Mouse (Mus musculus) left cerebral cortex, adult 11 months (tissue): Measurements from ENCODE around the gene Nfkbil1.
A peak's percentile ranks its signal among the peaks of the same experiment; 100 is the strongest.
"Not testable (repeated sequence)": the region's sequence is repeated elsewhere in the genome, so short reads cannot be mapped to it uniquely, and the experiment has no call there.

Experiments
- DNase-seq: peaks from one replicate; pipeline ENCODE4 v3.0.0; 2022; ENCODE audit warnings: low spot score

The Nfkbil1 gene

DNA sequence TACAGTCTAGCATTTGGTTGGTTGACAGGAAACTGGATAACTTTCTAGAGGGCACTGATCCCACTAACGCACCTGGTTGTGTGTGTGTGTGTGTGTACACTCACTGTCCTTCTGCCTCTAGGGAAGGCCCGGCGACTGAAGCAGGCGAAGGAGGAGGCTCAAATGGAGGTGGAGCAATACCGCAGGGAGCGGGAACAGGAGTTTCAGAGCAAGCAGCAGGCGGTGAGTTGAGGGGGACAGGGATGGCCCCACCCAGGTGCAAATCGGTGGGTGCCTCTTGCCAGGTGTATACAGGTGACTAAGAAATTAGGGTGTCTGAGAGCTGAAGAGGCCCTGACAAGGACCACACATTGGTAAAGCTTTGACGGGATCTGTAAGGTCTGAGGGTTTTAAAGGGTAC, 1.4 kb upstream of the Nfkbil1 start:
- DNase-seq: no peak

DNA sequence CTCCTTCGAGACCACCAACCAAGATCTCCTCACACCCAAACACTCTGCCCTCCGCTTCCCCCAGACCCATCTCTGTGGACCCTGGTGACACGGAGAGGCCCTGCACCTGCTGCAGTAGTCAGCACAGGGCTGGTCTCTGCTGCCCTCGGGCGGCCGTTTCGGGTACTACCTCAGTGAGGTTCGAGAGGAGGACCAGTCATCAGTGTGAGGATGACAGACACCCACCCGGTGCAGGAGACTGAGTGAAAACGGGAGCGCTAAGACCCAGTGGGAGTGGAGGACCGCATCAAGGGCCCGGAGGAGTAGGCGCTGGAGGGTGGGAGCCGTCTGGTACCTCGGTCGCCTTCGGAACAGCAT, 776 bp upstream of the Nfkbil1 start:
- DNase-seq: peak; percentile 93

DNA sequence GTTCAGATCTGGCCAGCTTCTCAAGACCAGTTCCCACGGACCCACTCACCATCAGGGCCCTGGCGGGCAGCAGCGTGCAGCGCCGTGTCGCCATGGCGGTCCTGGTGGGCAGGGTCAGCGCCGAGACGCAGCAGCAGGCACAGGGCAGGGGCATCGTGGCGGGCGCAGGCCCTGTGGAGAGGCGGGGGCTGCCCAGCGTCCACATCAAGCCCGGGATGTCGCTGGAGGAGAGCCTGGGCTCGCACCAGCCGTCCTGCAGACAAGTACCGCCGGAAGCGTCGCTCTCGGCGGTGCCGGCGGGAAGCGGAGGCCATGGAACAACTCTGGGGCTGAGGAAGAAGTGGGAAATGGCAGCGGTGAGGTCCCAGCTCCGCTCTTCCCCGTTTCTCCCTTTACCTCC, 689 bp downstream of the Nfkbil1 start:
- no peak for DNase-seq

DNA sequence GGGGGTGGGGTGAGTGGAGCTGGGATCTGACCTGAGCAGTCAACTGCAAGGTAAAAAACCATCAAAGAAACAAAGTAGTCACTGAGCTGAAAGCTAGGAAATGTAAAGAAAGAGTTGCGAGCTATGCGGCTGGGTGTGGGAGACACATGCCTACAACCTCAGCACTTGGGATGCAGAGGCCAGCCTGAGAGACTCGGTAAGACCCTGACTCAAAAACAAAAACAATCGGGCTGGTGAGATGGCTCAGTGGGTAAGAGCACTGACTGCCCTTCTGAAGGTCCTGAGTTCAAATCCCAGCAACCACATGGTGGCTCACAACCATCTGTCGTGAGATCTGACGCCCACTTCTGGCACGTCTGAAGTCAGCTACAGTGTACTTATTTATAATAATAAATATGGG, 1.5 kb downstream of the Nfkbil1 start:
- not testable (repeated sequence) for DNase-seq

DNA sequence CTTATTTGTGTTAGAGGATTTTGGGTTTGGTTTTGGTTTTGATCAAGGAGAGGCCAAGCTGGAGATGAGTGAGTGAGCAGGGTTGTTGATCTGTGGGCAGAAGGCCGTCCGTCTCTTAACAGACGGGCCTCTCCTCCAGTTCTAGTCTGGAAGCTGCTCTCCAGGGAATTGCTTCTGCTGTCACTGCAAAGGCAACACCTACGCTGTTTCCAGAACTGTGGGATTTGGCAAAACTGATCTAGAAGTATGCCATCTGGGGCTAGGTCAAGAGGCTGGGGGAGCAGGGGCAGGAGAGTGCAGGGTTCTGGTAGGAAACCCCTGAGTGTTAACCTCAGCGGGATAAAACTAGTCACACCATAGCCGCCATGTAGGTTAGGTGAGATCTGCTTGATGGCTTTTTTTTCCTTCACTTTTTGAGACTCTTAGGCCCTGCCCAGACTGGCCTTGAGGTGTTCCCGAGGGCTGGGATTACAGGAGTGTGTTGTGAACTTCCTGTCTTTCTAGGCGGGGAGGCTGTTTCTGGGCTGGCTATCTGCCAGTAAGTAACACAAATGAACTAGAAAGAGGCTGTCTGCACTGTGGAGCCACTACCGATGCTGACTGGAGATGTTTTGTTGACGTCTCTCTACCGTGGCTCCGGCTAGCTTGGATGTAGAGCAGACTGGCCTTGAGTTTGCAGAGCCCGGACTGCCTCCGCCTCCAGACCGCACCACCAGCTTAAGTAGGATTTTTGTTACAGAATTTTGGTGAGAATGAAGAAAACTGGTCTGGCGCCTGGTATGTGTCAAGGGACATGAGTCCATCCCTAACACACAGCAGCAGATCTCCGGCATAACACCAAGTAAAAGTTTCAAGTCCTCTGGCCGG, 2.2 kb downstream of the Nfkbil1 start, which contains the start of gene Atp6v1g2:
TSS of gene Atp6v1g2 (plus strand) at position 547 of the 867 bp plus-strand sequence.
- DNase-seq: no peak

DNA sequence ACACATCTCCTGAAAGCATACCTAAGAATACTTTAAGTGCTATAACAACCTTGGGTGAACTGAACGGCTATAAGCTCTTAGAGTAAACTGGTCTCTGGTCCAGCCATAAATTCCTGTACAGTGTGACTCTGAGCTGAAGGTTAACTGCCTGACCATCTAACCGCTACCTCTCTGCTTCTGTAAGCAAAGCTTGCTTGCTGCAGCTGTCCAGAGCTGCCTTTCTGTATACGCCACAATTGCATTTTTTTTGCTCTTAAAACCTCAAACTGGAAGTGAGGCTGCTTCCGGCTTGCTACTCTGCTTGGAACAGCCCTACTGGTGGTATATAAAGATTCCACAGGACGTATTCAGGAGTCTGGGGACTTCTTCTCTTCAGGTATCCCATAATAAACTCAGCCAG, 2.9 kb downstream of the Nfkbil1 start:
- no peak for DNase-seq

DNA sequence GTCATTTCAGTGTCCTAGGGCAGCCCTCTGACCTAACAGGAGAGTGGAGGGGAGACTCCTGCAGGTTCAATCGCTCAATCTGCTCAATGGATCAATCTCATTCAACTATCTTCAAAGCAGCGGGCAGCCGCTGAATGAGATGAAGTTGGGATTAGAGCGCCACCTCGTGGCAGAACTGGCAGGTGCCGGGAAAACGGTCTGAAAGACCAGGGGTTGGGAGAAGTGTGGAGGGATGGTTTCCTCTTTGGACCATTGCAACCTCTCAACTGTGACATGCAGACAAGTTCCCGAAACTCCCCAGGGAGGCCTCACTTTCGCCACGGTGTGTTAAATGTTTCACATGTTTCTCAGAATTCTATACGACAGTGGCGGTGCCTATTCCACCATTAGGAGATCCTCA, 3.5 kb downstream of the Nfkbil1 start:
- no peak for DNase-seq

DNA sequence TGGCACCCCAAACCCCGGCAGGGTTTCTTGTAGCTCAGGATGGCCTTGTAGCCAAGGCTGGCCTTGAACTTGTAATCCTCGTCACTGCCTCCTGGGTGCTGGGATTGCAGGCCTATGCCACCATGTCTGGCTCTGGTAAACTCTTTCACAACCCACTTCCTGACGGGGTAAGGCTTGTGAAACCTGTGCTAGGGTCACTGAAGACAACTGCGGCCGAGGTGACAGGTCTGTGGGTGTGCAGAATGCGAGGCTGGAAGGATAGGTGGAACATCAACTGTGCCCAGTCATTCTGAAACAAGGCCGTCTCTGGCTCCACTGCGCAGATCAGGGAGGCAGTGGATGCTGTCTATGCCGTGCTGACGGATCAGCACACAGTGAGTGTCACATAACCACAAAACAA, 4.6 kb downstream of the Nfkbil1 start:
- DNase-seq: no peak

DNA sequence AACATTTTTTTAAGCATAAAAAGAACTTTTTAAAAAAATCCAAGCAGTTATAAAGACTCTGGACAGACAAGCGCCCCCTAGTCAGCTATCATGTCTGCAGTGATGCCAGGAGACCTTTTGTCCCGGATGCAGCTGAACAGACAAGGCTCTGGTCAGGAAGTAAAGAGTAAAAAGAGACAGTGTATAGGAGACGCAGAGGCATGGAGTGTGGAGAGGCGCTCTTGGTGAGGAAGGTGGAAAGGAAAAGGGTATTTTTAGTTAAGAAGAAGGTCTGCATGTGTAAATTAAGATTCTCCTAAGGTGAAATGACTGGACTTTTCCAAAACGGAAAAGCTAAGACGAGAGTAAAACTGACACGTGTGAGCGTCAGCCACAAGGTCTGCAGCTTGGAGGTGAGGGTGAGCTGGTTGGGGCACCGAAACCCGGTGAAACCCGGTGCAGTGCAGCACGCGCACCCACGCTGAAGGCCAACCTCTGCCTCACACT, 9.0 kb downstream of the Nfkbil1 start:
- DNase-seq: no peak

DNA sequence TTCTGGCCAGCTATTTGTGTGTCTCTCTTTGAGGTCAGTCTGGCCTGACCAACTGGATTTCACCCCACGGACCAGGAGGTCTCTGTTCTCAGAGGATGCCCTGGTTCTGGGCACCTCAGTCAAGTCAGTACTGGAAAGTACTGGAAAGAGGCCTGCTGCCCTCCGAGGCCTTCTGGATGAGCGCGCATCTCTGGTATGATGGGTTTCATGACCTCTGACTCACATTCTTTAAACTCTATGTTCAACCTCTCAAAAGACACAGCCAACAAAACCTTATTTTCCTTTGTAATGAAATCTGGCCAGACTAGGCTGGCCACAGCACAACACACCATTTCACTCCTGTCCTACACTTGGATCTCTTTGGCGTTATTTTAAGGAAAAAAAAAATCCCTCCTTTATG, 10.1 kb downstream of the Nfkbil1 start:
- no peak for DNase-seq

DNA sequence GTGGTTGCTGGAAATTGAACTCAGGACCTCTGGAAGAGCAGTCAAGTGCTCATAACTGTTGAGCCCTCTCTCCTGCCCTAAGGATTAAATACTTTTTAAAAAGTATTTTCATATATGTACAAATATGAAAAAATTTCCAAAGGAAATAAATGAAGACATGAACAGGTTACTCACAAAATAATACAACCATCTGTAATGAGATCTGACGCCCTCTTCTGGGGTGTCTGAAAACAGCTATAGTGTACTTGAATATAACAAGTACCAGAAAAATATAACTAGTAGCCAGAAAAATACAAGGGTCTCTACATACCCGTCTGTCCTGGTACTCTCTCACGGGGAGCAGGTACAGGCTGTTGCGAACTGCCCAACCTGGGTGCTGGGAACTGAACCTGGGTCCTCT, 11.0 kb downstream of the Nfkbil1 start:
- no peak for DNase-seq

DNA sequence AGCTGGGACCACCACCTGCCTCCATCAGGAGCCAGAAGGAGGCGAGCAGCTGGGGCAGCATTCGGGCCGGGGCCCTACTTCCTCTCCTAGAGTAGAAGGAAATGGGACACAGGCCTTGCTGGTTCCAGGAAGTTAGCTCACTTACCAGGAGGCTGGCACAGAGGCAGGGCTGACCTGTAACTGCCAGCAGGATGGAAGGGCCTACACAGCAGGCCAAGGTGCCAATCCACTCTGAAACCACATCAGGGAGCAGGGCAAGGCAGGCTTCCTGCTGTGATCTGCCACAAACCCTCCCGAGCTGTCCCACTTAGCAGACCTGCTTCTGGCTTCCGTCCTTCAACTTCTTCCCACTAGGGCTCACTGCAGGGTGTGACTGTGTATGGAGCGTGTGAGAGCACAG, 13.3 kb downstream of the Nfkbil1 start:
- DNase-seq: no peak

DNA sequence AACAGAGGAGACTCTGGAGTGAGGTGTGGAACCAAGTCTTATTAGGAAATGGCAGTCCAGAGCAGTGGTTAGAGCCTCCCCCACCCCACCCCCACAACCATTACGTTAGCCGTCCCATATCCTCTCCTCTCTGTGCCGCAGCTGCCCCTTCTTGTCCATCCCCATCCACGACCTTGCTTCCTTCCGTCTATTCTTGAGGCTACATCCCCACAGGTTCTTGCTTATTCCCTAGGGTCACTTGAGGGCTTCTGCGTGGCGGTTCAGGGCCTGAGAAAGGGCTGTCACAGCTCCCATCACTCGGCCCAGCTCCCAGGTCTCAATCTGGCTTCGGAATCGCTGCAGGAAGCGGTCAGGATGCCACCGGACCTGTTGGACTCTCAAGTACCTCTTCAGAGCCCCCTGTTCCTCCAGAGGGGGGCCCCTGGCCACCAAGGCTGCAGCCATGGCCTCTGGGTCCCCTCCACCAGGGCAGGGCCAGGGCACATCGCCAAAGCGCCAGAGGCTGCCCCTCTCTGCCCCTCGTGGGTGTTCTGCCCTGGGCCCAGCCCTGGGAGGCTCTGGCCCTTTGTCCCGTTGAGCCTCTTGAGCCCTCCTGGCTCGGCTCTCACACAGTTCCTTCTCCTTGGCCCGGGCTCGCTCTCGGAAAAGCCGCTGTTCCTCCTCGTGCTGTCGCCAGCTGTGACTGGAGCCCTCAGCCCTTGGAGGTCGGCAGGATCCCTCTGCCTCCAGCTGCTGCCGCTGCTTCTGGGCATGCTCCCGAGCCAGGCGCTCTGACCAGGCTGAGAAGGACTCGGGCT, 15.2 kb downstream of the Nfkbil1 start, which contains the start of gene Gm16181:
TSS of gene Gm16181 (plus strand) at position 679 of the 797 bp plus-strand sequence.
- no peak for DNase-seq

DNA sequence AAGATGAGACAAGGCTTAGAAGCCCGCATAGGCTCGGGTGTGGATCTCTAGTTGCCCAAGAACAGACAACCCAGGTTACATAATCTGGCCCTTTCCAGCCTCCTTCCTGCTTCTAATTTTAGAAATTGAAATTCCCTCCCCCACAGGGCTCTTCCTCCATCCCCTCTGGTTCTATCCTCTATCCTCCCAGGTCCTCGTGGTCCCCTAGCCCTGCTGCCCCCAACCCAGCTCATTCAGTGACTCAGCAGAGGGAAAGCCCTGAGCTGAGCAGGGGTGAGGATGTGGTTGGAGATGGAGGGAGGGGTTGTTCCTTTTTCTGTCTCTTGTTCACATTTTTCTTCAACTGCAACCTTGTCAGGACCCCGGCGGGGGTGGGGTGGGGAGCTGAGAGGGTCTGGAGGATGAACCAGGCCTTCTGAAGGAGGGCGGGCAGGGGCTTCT, 16.0 kb downstream of the Nfkbil1 start:
- DNase-seq: no peak

DNA sequence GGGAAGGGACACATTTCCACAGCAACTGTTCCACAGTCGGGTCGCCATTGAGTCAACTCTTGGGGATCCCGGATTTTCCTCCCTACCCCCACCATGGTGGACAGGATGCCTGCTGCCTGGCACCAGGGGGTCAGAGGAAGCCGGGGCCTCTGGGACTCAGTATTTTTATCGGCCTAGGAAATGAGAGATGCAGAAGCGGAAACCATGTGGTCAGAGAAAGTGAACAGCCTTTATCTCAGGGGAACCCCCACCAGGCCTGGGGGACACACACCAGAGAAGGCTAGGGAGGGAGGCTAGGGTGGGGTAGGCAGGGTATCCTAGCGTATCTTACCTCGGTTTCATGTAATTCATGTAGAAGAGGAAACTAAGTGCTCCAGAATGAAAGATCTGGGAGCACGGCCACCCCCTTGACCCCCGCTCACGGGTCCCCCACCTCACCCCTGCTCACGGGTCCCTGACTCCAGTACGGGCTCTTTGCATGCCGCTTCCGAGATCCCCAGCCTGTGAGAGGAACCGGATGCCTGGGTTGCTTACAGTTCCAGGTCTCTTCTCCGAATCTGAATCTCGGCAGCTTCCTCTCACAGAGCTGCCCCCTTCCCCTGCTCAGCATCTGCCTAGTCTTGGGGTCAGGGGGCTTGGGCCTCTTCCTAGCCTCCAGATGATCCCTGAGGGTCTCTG, 16.9 kb downstream of the Nfkbil1 start:
- no peak for DNase-seq

DNA sequence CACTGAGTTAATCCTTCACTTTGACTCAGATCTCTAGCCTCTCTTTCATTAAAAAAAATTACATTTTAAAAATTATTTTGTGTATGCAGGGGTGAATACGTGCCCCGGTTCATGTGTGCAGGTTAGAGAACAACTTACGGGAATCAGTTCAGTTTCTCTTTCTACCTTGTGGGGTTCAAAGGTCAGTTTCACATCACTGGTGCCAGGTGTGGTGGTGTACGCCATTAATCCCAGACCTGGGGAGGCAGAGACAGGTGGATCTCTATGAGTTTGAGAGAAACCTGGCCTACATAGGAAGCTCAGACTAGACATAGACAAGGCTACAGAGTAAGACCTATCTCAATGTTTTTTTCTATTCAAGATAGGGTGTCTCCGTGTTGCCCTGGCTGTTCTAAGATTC, 22.5 kb downstream of the Nfkbil1 start:
- DNase-seq: no peak

DNA sequence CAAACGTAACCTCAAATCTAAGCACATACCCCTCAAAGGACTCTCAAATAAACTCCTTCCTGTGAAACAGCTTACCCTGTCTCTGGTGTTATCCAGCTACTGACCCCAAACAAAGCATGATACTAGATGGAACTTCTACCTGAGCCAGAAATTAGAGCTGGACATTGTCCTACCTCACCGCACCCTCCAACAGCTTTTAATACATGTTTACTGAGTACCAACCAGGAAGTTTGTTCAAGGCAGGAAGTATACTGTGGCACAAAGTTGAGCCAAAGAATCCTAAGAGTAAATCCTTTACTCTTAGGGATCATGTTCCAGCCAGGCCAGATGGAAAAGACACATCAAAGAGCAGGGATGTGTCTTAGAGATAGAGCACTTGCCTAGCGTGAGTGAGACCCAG, 25.0 kb downstream of the Nfkbil1 start:
- DNase-seq: no peak

DNA sequence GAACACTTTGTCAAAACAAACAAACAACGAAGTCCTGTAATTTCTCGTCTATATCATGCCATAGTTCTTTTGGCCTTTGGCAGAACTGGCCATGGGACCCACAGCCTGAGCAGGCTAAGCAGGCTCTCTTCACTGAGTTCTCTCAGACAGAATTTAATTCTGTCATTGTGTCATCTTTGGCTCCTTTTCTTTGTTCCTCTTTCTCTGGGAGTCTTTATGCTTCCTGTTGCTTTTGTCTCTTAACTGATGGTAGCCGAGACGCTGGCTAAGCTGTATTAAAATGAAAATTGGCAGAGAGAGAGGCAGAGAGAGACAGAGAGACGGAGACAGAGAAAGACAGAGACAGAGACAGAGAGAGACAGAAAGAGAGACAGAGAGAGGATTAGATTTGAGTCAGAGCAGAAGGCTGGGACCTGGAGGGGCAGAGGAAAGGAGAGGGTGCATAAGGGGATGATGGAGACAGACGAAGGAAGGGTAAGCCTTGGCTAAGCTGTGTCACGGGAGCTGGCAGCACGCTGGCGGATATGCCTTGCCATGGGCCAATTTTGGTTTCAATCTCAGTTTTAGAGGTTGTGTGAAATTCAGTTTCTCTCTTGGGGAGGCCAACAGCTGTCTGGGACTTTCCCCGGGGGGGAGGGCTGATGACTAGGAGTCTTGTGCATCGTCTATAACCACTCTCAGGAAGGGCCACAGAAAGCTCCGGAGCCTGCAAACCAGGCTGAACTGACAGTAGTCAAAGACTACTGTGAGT, 25.6 kb downstream of the Nfkbil1 start:
- no peak for DNase-seq

DNA sequence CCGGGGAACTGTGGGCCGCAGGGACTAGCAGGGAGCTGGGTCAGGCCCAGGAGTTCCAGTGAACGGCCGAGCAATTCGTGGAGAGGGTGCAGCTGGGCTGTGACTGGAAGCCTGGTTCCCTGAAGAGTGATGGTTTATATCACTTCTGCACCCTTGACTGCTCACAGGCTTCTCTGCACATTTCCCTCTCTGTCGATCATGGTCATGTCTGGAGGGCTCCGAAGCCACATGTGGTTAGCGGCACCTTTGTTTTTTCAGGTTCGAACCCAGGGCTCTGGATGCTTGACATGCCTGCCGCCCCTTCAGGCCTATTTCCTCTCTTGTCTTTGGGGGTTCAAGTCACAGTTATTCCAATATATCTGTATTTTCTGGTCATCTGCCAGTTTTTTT, 30.2 kb downstream of the Nfkbil1 start:
- DNase-seq: no peak

DNA sequence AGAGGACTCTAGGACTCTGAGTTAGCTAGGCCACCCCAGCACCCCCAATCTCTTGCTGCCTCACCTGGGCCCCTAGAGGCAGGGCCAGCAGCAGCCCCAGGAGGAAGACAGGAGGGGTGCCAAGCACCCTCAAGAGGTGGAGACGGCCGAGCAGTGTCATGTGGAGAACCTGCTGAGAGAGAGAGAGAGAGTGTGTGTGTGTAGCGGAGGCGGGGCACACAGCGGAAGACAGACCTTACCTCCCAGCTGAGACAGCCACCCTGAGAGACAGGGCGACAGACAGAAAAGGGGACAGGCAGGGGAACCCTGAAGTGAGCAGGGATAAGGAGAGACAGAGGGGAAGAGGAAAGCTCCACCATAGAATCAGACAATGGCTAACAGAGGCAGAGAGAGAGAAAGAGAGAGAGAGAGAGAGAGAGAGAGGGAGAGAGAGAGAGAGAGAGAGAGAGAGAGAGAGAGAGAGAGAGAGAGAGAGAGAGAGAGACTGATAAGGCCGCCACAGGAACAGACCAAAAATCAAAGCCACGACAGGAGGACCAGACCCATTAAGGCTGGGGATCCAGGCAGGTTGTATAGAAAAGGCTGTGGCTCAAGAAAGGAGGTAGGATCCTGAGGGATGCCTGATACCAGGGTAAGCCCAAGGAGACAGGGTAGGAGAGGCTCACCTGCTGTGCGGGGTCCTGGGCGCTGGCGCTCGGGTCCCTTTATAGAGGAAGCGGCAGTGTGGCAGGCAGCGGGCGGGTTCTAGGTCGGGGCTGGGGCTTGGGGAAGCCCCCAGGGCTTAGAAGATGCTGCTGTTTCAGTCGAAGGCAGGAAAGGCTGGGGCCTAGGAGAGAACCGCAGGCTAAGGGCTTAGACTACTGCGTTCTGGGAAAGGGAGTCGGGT, 30.9 kb downstream of the Nfkbil1 start, which contains the start of gene Lta:
TSS of gene Lta (minus strand) at position 858 of the 886 bp plus-strand sequence.
- DNase-seq: no peak

DNA sequence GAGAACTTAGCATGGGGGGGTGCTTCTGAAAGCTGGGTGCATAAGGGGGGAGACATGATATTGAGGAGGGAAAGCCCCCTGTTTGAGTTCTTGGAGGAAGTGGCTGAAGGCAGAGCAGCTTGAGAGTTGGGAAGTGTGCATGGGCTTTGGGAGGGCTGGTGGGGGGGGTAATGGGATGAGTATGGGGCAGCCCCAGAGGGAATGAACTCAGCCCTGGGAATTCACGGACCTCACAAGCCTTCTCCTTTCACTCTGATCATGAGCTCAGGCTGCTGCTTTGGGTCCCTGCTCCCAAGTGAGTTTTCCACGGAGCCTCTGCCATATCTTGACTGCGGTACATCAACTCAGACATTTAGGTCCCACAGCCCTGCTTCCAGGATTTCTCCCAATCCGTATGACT, 33.1 kb downstream of the Nfkbil1 start:
- DNase-seq: no peak
